Mouse (Mus musculus): ENCODE results near the gene Emb.

- TF ChIP-seq CTCF (IDR thresholded peaks at IDR 0.05) (no peak), EP300 (IDR thresholded peaks at IDR 0.05) (no peak)
Observed at GRCm38 (mm10) chr13:117219871-117220500, 11.7 kb downstream of the Emb start.
